Mouse (Mus musculus): ENCODE measurements around the gene Uts2r. TPM values are rescaled to one million over a fixed set of nuclear protein-coding genes. Genes with fewer than 3 reads are reported as not detected.

The Uts2r gene
- polyA plus RNA-seq (2012; rRNA removed): not detected in 2 replicates

DNA sequence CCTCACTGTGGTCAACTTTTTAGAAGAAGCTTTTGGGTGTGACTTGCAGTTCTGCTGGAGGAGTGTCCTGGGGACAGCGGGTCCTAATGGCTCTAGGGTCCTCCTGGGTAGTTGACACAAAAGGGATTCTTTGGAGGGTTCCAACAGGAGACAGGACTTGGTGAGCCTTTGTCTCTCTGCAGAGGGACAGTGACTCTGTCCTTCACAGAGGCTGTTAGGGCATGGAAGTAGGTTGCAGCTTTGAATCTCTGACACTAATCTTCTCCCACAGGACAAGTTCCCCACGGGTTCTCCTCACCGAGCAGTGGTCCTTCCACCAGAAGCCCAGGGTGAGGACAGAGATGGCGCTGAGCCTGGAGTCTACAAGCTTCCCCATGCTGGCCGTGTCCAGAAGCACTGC lies at the start of gene Uts2r:
Gene Uts2r, plus strand, starts transcription at position 301 of the 400 bp plus-strand sequence.
- 86% methylated on average over 5 of the region's 5 CpGs for WGBS
- no peak for DNase-seq (ENCODE audit: low read depth, low spot score)

- DNase-seq (ENCODE audit: low read depth, low spot score): no peak
Measured at GRCm38 (mm10) chr11:121111051-121111450, 49.0 kb upstream of the Uts2r start.

GRCm38 (mm10) chr11:121111601-121112000 lies 48.5 kb upstream of the Uts2r start:
- 76% methylated on average over 1 of the region's 1 CpGs for WGBS
- DNase-seq (ENCODE audit: low read depth, low spot score): no peak

More at GRCm38 (mm10) chr11:121111051-121111450, 49.0 kb upstream of the Uts2r start:
- 92% methylated on average over 3 of the region's 3 CpGs for WGBS

DNA sequence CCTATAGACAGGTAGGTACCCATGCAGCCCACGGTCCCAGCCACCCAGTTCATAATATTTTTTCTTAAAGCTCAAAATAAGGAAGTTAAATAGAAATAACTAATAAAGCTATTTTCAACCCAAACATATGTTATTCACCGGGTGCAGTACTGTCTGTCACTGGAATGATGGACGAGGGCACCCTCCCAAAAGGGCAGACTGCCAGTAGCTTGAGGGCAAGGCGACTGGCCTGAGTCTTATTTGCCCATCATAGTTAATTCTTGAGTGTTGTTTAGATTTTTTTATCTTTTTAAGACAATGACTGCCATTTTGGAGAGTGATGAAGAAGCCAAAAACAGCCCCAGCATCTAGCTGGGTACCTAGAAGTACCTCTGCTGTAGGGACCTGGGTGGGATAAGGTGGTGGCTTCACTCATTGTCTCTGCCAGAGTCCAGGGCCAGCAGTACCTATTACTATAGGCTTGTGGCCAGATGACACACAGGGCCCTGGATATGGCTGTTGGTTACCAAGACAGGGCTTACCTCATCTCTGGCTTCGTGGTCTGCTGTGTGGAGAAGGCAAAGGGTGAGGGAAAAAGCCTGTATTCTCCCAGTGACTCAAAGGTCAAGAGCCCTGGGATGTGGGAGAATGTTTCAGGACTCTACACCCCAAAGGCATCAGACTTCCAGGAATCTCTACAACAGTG lies 47.8 kb upstream of the Uts2r start:
- no peak for DNase-seq (ENCODE audit: low read depth, low spot score)
- WGBS: 67% methylated on average over 5 of the region's 5 CpGs

DNA sequence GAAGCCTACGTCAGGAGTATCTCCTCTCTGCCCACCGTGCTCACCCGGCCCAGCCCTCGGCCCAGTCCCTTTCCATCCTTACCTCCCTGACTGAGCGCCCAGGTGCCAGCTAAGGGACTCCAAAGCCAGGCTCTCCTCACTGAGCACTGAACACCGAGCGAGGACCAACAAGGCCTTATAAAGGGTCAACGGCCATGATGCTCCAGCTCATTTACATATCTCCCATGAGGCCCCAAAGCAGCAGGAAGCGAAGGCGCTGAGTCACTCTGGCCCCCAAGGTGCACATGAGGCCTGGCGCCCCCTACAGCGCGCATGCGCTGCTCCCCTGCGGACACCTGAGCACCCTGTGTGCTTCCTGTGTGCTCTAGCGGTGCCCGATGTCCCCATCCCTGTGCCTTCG lies 42.0 kb upstream of the Uts2r start:
- DNase-seq (ENCODE audit: low read depth, low spot score): no peak
- 93% methylated on average over 18 of the region's 18 CpGs for WGBS

GRCm38 (mm10) chr11:121118577-121118976 lies 41.5 kb upstream of the Uts2r start, which contains the start of gene Tex19.2:
Gene Tex19.2 (minus strand): TSS chr11:121118677.
- DNase-seq (ENCODE audit: low read depth, low spot score): no peak
- WGBS: 86% methylated on average over 3 of the region's 3 CpGs

DNA sequence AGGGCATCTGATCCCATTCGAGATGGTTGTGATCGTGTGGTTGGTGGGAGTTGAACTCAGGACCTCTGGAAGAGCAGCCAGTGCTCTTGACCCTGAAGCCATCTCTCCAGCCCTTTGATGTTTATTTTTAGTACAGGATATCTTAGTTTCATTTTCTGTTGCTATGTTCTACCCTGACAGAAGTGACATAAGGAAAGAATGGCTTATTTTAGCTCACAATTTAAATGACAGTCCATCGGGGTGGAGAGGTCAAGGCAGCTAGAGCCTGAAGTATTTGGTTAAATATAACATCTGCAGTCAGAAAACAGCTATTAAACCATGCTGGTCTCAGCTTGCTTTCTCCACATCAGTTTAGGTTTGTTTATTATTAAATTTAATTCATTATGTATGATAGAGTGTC lies 38.9 kb upstream of the Uts2r start:
- DNase-seq (ENCODE audit: low read depth, low spot score): no peak
- 51% methylated on average over 3 of the region's 3 CpGs for WGBS

GRCm38 (mm10) chr11:121122024-121122670 lies 37.9 kb upstream of the Uts2r start:
- 58% methylated on average over 2 of the region's 2 CpGs for WGBS
- DNase-seq (ENCODE audit: low read depth, low spot score): no peak

GRCm38 (mm10) chr11:121123438-121123837 lies 36.6 kb upstream of the Uts2r start:
- DNase-seq (ENCODE audit: low read depth, low spot score): no peak
- 92% methylated on average over 4 of the region's 4 CpGs for WGBS

GRCm38 (mm10) chr11:121125522-121126172 lies 34.4 kb upstream of the Uts2r start:
- DNase-seq (ENCODE audit: low read depth, low spot score): no peak
- 90% methylated on average over 3 of the region's 3 CpGs for WGBS

DNA sequence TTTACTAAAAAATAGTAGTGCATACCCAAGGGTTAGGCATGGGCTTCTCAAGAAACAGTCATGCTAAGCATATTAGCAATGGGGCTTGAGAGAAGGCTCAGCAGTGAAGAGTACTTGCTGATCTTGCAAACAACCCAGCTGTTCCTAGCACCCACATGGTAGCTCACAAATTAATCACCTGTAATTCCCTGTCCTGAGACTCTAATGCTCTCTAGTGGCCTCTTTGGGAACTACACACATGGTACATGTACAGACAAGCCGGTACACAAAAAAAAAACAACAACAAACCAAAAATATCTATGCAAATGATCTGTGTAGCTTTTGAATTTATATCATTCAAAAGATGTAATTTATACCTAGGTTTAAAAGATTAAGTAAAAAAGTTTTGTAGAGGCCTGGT lies 33.7 kb upstream of the Uts2r start:
- no peak for DNase-seq (ENCODE audit: low read depth, low spot score)
- whole genome bisulfite sequencing: 76% methylated on average over 1 of the region's 1 CpGs

- WGBS: 88% methylated on average over 3 of the region's 3 CpGs
- no peak for DNase-seq (ENCODE audit: low read depth, low spot score)
Measured at GRCm38 (mm10) chr11:121127441-121127840, 32.6 kb upstream of the Uts2r start.

DNA sequence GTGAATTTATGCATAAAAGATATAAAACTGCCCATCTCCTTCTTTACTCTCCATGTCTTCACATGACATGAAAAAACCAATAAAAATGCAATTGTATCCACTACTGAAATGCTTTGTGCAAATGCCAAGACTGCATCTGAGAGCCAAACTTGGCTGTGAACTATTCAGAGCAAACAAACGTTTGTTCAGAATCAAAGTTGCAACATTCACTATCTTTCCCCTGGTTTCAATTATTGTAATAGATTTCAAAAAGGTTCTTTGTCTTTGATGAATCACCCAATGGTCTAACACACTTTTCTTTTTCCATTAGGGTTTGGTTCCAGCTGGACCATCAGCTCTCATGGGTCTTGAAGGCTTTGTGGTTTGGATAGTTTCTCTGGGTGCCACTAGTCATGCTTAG lies 30.5 kb upstream of the Uts2r start:
- WGBS: 24% methylated on average over 1 of the region's 1 CpGs

GRCm38 (mm10) chr11:121134600-121134999 lies 25.5 kb upstream of the Uts2r start:
- WGBS: 27% methylated on average over 1 of the region's 1 CpGs
- DNase-seq (ENCODE audit: low read depth, low spot score): no peak

More for the DNA sequence above, 30.5 kb upstream of the Uts2r start:
- no peak for DNase-seq (ENCODE audit: low read depth, low spot score)

DNA sequence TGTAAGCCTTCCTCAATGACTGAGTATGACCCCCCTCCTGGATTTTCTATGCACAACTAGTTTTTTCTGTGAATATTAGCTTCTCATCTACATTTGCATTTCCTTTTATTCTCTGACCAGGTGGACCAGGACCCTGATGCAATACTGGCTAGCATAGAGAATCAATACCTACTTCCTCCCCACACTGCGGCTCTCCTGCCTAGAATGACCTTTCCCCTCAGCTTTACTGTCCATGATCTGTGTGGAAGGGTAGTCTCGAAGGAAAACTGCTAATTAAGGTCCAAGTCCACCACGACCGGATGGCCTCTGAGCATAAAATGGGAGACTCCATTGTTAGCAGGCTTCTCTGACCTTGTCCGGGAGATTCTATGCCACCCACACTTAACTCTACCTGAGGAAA lies 22.4 kb upstream of the Uts2r start:
- no peak for DNase-seq (ENCODE audit: low read depth, low spot score)
- WGBS: 74% methylated on average over 5 of the region's 5 CpGs

GRCm38 (mm10) chr11:121138732-121139131 lies 21.3 kb upstream of the Uts2r start:
- no peak for DNase-seq (ENCODE audit: low read depth, low spot score)
- WGBS: 21% methylated on average over 6 of the region's 6 CpGs

GRCm38 (mm10) chr11:121143325-121144015 lies 16.6 kb upstream of the Uts2r start:
- no peak for DNase-seq (ENCODE audit: low read depth, low spot score)
- WGBS: 48% methylated on average over 9 of the region's 9 CpGs

DNA sequence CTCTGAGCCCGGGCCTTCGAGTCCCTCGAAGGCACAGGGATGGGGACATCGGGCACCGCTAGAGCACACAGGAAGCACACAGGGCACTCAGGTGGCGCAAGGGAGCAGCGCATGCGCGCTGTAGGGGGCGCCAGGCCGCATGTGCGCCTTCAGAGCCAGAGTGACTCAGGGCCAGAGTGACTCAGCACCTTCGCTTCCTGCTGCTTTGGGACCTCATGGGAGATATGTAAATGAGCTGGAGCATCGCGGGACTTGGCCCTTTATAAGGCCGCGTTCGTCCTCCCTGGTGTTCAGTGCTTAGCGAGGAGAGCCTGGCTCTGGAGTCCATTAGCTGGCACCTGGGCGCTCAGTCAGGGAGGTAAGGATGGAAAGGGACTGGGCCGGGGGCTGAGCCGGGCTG lies 14.2 kb upstream of the Uts2r start, which contains the start of gene Tex19.1:
Gene Tex19.1, plus strand, starts transcription at position 279 of the 400 bp plus-strand sequence.
- no peak for DNase-seq (ENCODE audit: low read depth, low spot score)
- 94% methylated on average over 22 of the region's 22 CpGs for WGBS

DNA sequence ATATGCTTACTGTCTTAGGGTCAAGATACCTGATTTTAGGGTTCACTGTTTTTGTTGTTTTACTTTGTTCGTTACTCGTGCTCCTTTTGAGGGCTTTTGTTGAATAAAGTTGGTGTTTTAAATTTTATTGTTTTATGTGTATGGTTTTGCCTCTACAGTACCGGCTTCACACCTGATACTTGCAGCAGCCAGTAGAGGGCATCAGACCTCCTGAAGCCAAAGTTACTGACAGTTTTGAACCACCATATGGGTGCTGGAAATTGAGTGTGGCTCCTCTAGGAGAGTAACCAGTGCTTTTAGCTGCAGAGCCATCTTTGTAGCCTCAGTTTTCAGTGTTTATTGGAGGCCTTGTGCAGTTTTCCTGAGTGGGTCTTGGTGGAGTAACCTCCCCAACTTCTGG lies 11.9 kb upstream of the Uts2r start:
- WGBS: 77% methylated on average over 3 of the region's 3 CpGs
- no peak for DNase-seq (ENCODE audit: low read depth, low spot score)

GRCm38 (mm10) chr11:121154203-121154602 lies 5.9 kb upstream of the Uts2r start:
- DNase-seq (ENCODE audit: low read depth, low spot score): no peak
- 82% methylated on average over 4 of the region's 4 CpGs for WGBS
